Mouse (Mus musculus) MEL-GATA-1-ER (cell line): ENCODE results near the gene Hoxb1.

Experiments
- DNase-seq: peaks from one replicate; pipeline ENCODE4 v3.0.0-alpha.2; 2012; ENCODE audit warnings: low read depth; ENCODE audit errors: extremely low read depth

Gene Hoxb1

DNA sequence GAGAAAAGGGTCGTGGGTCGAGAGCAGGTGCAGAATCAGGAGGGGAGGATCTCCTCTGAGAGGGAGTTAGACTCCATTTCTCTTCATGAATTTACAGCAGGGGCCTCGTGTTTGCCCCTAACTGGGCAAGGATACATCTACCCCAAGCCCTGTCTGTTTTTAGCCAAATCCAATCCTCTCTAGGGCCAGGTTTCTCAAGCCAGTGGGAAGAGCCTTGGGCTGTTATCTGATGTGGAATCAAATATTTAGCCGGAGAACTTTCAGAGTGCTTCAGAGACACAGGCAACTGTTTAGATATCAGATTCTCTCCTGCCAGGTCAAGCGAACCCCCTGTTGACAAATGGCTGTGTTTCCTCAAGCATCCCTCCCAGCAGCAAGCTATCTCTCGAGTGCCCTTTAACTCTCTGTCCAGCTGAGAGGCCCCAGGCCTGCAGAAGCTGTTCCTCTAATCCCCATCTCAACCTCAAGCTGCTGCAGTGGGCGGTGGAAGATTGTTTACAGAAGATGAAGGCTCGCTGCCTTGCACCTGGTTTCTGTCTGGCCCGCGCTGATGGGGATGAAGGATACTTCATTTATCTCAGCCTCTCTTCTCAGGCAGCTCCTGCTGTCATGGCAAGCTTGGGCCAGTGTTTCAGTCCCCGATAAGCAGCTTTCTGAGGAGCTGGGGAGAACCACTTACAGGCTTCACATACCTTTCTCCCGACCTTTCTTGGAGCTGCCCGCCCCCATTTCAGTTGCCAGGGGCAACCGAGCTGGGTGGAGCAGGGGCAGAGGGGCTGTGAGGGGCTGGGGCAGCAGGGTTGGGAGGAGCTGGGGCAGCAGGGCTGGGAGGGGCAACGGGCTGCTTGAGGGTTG, 31.4 kb downstream of the Hoxb1 start:
- no peak for DNase-seq

GRCm38 (mm10) chr11:96397806-96398335, 32.3 kb downstream of the Hoxb1 start:
- no peak for DNase-seq

GRCm38 (mm10) chr11:96399923-96400322, 34.4 kb downstream of the Hoxb1 start:
- peak; percentile 47 for DNase-seq

- DNase-seq: no peak
Observed at GRCm38 (mm10) chr11:96404016-96404604, 38.6 kb downstream of the Hoxb1 start.

DNA sequence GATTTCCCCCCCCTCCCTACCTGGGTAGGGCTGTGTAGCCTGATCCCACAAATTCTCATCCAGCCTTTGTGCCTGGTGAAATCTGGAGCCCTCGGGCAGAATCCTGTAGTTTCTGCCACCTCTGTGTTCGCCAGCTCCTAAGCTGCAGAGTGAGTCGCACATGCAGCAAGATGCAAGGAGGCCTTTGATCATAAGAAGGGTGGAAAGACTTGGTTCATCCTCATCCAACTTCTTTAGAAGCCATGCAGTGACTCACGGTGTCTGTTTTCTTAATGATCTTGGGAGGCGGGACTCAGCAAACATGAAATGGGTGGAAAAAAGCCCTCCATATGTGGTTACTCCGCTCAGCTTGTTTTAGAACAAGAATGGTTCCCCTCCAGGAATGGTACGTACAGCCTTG, 39.3 kb downstream of the Hoxb1 start:
- no peak for DNase-seq

GRCm38 (mm10) chr11:96405541-96405940, 40.0 kb downstream of the Hoxb1 start:
- DNase-seq: no peak

DNA sequence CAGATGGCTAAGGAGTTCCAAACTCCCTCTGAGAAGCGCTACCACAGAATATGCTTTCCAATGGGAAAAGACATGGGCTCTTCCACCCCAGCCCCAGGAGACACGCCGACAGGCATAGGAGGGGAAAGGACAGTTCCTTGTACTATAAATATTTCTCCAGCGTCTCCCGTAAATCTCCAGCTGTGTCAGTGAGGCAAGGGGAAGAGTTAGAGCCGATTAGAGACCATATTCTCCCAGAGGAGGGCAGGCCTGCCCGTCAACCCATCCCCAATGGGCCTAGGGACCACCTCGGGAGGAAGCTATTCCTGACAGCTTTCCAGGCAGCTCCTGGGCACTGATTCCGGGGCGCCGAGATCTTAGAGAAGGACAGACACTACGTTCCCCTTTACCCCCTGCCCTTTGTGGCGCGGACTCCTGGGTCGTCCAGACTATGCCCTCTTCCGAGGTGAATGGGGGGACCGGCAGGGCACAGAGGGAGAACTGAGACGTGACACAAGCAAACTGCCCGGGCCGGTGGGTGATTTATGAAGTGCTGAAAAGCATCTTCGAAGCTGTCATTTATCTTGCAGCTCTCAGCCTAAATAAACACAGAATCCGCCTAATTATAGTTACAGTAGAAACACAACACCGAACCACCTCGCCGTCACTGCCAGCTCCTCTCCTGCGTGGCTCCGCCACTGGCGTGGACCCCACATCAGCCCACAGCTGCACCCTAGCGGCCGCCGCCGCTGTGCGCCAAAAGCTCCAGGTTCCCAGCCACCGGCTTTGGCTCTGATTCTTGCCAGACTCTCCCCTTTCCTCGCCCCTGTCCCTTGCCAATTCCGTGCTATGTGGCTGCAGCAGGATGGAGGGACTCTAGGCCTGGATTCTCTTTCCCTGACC, 41.9 kb downstream of the Hoxb1 start:
- DNase-seq: no peak

- DNase-seq: no peak
Observed at GRCm38 (mm10) chr11:96408234-96409010, 42.9 kb downstream of the Hoxb1 start.

DNA sequence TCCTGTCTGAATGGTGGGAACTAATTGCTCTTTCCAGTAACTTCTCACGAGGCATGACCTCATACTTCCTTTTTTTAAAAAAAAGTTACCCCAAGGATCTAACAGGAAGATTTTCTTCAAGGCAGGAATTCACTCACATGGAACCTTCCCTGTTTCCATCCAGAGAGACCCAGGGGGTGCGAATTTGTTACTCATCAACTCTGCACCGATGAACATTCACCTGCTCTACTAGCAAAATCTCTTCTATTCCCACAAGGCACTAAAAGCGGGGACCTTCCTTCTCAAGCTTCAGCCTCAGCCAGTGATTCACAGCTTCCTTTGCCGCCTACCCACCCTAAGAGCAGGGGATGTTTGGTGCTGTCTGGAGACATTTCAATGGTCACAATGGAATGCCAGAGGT, 45.5 kb downstream of the Hoxb1 start:
- DNase-seq: no peak

- DNase-seq: no peak
Observed at GRCm38 (mm10) chr11:96411934-96412333, 46.4 kb downstream of the Hoxb1 start.

- DNase-seq: no peak
Observed at GRCm38 (mm10) chr11:96412941-96413491, 47.5 kb downstream of the Hoxb1 start.

DNA sequence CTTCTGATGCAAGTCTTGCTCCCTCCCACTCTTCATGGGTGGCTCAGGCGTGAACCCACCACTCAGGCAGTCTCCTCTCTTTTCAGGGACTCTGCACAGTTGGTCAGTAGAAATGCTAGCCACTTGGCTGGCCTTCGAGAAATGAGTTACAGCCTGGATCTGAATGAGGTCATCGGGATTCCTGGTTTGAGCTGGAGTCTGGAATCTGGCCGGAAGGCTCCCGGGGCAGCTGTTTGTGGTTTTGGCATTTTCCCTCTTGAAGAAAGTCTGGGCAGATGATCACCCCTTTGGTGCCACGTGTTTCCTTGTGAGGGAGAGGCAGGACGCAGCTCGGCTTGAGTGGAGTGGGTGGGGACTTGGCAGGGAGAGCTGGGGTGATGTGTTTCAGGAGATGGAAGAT, 48.0 kb downstream of the Hoxb1 start:
- DNase-seq: no peak

GRCm38 (mm10) chr11:96414002-96414401, 48.5 kb downstream of the Hoxb1 start:
- no peak for DNase-seq
